Mouse (Mus musculus) gastrocnemius, postnatal 25 days (tissue): Measurements from ENCODE around the gene 4933415A04Rik. TPM values are rescaled to one million over a fixed set of nuclear protein-coding genes. Genes with fewer than 3 reads are reported as not detected.

Experiments
- DNase-seq: peaks from one replicate; pipeline ENCODE4 v3.0.0; 2022
- total RNA-seq, 2 experiments: library from RNA; stranded (reverse); gene quantifications; 1 replicate in 1 of 2; 2 replicates in 1 of 2; pipeline ENCODE4 v1.2.3; 2021

Gene 4933415A04Rik
- total RNA-seq, 2 experiments from 2014 or later, result not detected

- DNase-seq, result no peak
Measured at GRCm38 (mm10) chr11:43575061-43575375, 11.8 kb upstream of the 4933415A04Rik start.

- no peak for DNase-seq
Measured at GRCm38 (mm10) chr11:43575376-43576151, 11.3 kb upstream of the 4933415A04Rik start.

- no peak for DNase-seq
Measured at GRCm38 (mm10) chr11:43577713-43578478, 8.9 kb upstream of the 4933415A04Rik start.

- DNase-seq, result no peak
Measured at GRCm38 (mm10) chr11:43585211-43586005, 1.4 kb upstream of the 4933415A04Rik start.

GRCm38 (mm10) chr11:43589530-43590072 is 2.8 kb downstream of the 4933415A04Rik start:
- no peak for DNase-seq

- DNase-seq, result no peak
Measured at GRCm38 (mm10) chr11:43601440-43601839, 14.6 kb downstream of the 4933415A04Rik start, which contains the start of gene Fabp6. Gene Fabp6, minus strand, starts transcription at chr11:43601540.

GRCm38 (mm10) chr11:43604207-43604606 is 17.4 kb downstream of the 4933415A04Rik start:
- no peak for DNase-seq

GRCm38 (mm10) chr11:43604891-43605290 is 18.1 kb downstream of the 4933415A04Rik start:
- no peak for DNase-seq

- no peak for DNase-seq
Measured at GRCm38 (mm10) chr11:43605859-43606258, 19.0 kb downstream of the 4933415A04Rik start.

- no peak for DNase-seq
Measured at GRCm38 (mm10) chr11:43608440-43608839, 21.6 kb downstream of the 4933415A04Rik start.

- no peak for DNase-seq
Measured at GRCm38 (mm10) chr11:43610006-43610661, 23.3 kb downstream of the 4933415A04Rik start.

- DNase-seq, result no peak
Measured at GRCm38 (mm10) chr11:43610662-43611033, 23.8 kb downstream of the 4933415A04Rik start.

- peak; percentile 32 for DNase-seq
Measured at GRCm38 (mm10) chr11:43612834-43613488, 26.1 kb downstream of the 4933415A04Rik start.

- no peak for DNase-seq
Measured at GRCm38 (mm10) chr11:43617924-43618323, 31.1 kb downstream of the 4933415A04Rik start.

GRCm38 (mm10) chr11:43618403-43618802 is 31.6 kb downstream of the 4933415A04Rik start:
- DNase-seq, result no peak

- no peak for DNase-seq
Measured at GRCm38 (mm10) chr11:43621769-43622168, 34.9 kb downstream of the 4933415A04Rik start.

- no peak for DNase-seq
Measured at GRCm38 (mm10) chr11:43624341-43624740, 37.5 kb downstream of the 4933415A04Rik start.

- DNase-seq, result peak; percentile 19
Measured at GRCm38 (mm10) chr11:43626300-43626926, 39.6 kb downstream of the 4933415A04Rik start.

GRCm38 (mm10) chr11:43626927-43627645 is 40.2 kb downstream of the 4933415A04Rik start:
- DNase-seq, result no peak

GRCm38 (mm10) chr11:43631645-43632044 is 44.8 kb downstream of the 4933415A04Rik start:
- DNase-seq, result no peak
